Mouse (Mus musculus) lung, adult 18-20 months (tissue): ENCODE measurements around the gene Kirrel2.

Experiments
- DNase-seq, 2 experiments: peaks; one replicate each; pipeline ENCODE4 v3.0.0; 2022; ENCODE audit warnings: mixed read lengths in 2 of 2

Kirrel2 gene

GRCm38 (mm10) chr7:30411023-30411422 is 46.5 kb downstream of the Kirrel2 start:
- no peak for DNase-seq

- no peak for DNase-seq
These were observed 47.7 kb downstream of the Kirrel2 start for GRCm38 (mm10) chr7:30409789-30410188.

- DNase-seq: no peak
These were observed 48.9 kb downstream of the Kirrel2 start for GRCm38 (mm10) chr7:30408639-30409038.

GRCm38 (mm10) chr7:30402343-30402742 is 55.1 kb downstream of the Kirrel2 start:
- no peak for DNase-seq

- no peak for DNase-seq
These were observed 57.8 kb downstream of the Kirrel2 start for GRCm38 (mm10) chr7:30399671-30400070.
